In genomic region chr2:18807961-18808360, GRCm38 (mm10) we compare ENCODE assay signal across 24 mouse cellular contexts.
"Had no signal": no experiment of that assay in that cellular context is flagged by ENCODE, and none has a peak within 500 bp of the region (broad histone marks: within the 10 kb centered on the region; RNA-seq: fewer than 3 reads in every experiment).

No protein-coding gene starts in this region.

- H3K27me3 ChIP-seq: midbrain, embryonic 15.5 days; neural tube, embryonic 12.5 days; neural tube, embryonic 15.5 days had no signal

- H3K9me3 ChIP-seq: kidney, embryonic 15.5 days; limb, embryonic 10.5 days; limb, embryonic 13.5 days; lung, embryonic 15.5 days; midbrain, embryonic 10.5 days; midbrain, embryonic 15.5 days; neural tube, embryonic 12.5 days; neural tube, embryonic 15.5 days had no signal

- H3K4me2 ChIP-seq: kidney, embryonic 15.5 days; limb, embryonic 13.5 days; lung, embryonic 15.5 days; midbrain, embryonic 15.5 days; neural tube, embryonic 12.5 days; neural tube, embryonic 15.5 days had no signal

- ATAC-seq: intestine, postnatal 0 days; liver, postnatal 0 days; midbrain, embryonic 15.5 days had no signal

- H3K36me3 ChIP-seq: kidney, embryonic 15.5 days; limb, embryonic 10.5 days; limb, embryonic 13.5 days; lung, embryonic 15.5 days; midbrain, embryonic 10.5 days; midbrain, embryonic 15.5 days; neural tube, embryonic 12.5 days; neural tube, embryonic 15.5 days had no signal

- H3K4me3 ChIP-seq: kidney, embryonic 15.5 days; layer of hippocampus, adult 2 months; limb, embryonic 10.5 days; limb, embryonic 13.5 days; lung, embryonic 15.5 days; megakaryocyte, embryonic 14.5 days; midbrain, embryonic 10.5 days; midbrain, embryonic 15.5 days; neural tube, embryonic 12.5 days; neural tube, embryonic 15.5 days had no signal

- H3K4me1 ChIP-seq: kidney, embryonic 15.5 days; limb, embryonic 10.5 days; limb, embryonic 13.5 days; lung, embryonic 15.5 days; megakaryocyte, embryonic 14.5 days; midbrain, embryonic 15.5 days; neural tube, embryonic 12.5 days; neural tube, embryonic 15.5 days had no signal

- DNase-seq: kidney, adult 2 months; kidney, postnatal 14 days; layer of hippocampus, adult 9-11 months; liver; liver, postnatal 0 days; right cerebral cortex, adult 18-20 months; right cerebral cortex, postnatal 14 days; right cerebral cortex, postnatal 4 days; thymus, adult 2 months; thymus, postnatal 14 days; thymus, postnatal 4 days had no signal

- H3K9ac ChIP-seq: kidney, embryonic 15.5 days; limb, embryonic 13.5 days; liver, embryonic 14.5 days; liver, postnatal 0 days; lung, embryonic 15.5 days; midbrain, embryonic 15.5 days; neural tube, embryonic 12.5 days; neural tube, embryonic 15.5 days had no signal

- H3K27ac ChIP-seq: kidney, embryonic 15.5 days; layer of hippocampus, adult 2 months; limb, embryonic 10.5 days; limb, embryonic 13.5 days; liver, embryonic 14.5 days; lung, embryonic 15.5 days; midbrain, embryonic 10.5 days; midbrain, embryonic 15.5 days; neural tube, embryonic 12.5 days; neural tube, embryonic 15.5 days; stomach, postnatal 0 days had no signal
